Mouse (Mus musculus) midbrain, embryonic 12.5 days (tissue): Measurements from ENCODE around the gene Nudt3. TPM values are rescaled to one million over a fixed set of nuclear protein-coding genes. Genes with fewer than 3 reads are reported as not detected.
A peak's percentile ranks its signal among the peaks of the same experiment; 100 is the strongest.

Source experiments
- ATAC-seq: fragments of 200-750 bp; cut with Nextera tagmentation; 2 replicates; pipeline ENCODE4 v1.8.0; 2017; ENCODE audit warnings: low read depth, moderate TSS enrichment, moderate library complexity; ENCODE audit not compliant: low FRiP score
- H3K27ac ChIP-seq: fragments of 300-500 bp; sonication (generic); replicated peaks from 2 replicates; pipeline ENCODE4 v1.5.1; 2016; ENCODE audit warnings: mild to moderate bottlenecking
- H3K27me3 ChIP-seq: fragments of 300-500 bp; sonication (generic); 2 replicates; pipeline ENCODE4 v1.6.1; 2016; ENCODE audit warnings: mild to moderate bottlenecking
- H3K36me3 ChIP-seq: fragments of 300-500 bp; sonication (generic); 2 replicates; pipeline ENCODE4 v1.6.1; 2016
- H3K4me1 ChIP-seq: fragments of 300-500 bp; sonication (generic); 2 replicates; pipeline ENCODE4 v1.6.1; 2016
- H3K4me2 ChIP-seq: fragments of 300-500 bp; sonication (generic); replicated peaks from 2 replicates; pipeline ENCODE4 v1.6.1; 2016; ENCODE audit warnings: mild to moderate bottlenecking, moderate library complexity
- H3K4me3 ChIP-seq: fragments of 300-500 bp; sonication (generic); 2 replicates; pipeline ENCODE4 v1.5.1; 2016; ENCODE audit warnings: mild to moderate bottlenecking
- H3K9ac ChIP-seq: fragments of 300-500 bp; sonication (generic); replicated peaks from 2 replicates; pipeline ENCODE4 v1.6.1; 2016; ENCODE audit warnings: mild to moderate bottlenecking, moderate library complexity
- H3K9me3 ChIP-seq: fragments of 300-500 bp; sonication (generic); 2 replicates; pipeline ENCODE4 v1.6.1; 2016; ENCODE audit warnings: mild to moderate bottlenecking
- WGBS: fragments of 180-500 bp; shearing (Covaris S2); methylation state at CpG from one replicate; pipeline ENCODE4 v1.1.7; 2016; 5-methylcytosine and 5-hydroxymethylcytosine counted together
- polyA plus RNA-seq: library from polyadenylated mRNA; unstranded; fragments of >200 nt; fragmentation: Nextera tagmentation; extraction: Ambion mirVana; gene quantifications from 2 replicates; pipeline ENCODE4 v1.2.1, GENCODE M21; 2016

Gene Nudt3
- polyA plus RNA-seq, 1 experiment from 2014 or later = 189 TPM

DNA sequence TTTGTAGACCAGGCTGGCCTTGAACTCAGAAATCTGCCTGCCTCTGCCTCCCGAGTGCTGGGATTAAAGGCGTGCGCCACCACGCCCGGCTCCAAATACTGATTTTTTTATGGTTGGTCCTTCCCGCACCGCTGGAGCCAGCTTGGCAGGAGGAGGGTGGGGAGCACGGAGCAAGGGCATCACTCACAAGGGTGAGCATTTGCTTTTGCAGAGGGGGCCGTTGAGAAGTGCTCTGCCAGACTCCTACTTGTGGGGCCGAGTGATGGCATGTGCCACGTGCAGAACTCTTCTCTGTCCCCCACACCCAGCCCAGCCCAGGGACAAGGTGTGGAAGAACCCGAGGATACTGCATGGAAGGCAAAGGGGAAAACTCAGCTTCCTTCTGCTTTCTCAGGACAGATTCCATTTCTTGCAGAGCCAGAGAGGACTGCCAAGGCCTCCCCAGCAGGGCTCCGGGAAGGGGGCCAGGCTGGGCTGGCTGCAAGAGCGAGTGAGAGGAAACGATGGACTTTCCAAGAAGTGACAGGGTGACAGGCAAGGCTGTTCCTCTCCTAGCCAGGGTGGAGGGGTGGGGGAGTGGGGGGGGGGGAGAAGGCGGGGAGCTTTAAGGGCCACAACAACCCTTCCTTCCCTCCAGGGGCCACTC, 48.7 kb downstream of the Nudt3 start:
- Histone ChIP-seq H3K9ac (no peak overlapping the region), H3K4me3 (no peak overlapping the region), H3K27ac (no peak overlapping the region), H3K4me1 (no peaks in the 10 kb centered on the region), H3K27me3 (no peaks in the 10 kb centered on the region), H3K4me2 (no peak overlapping the region), H3K36me3 (peaks cover 56% of the 10 kb centered on the region), H3K9me3 (no peaks in the 10 kb centered on the region)
- 91% methylated on average over 14 of the region's 16 CpGs for WGBS
- no peak for ATAC-seq

DNA sequence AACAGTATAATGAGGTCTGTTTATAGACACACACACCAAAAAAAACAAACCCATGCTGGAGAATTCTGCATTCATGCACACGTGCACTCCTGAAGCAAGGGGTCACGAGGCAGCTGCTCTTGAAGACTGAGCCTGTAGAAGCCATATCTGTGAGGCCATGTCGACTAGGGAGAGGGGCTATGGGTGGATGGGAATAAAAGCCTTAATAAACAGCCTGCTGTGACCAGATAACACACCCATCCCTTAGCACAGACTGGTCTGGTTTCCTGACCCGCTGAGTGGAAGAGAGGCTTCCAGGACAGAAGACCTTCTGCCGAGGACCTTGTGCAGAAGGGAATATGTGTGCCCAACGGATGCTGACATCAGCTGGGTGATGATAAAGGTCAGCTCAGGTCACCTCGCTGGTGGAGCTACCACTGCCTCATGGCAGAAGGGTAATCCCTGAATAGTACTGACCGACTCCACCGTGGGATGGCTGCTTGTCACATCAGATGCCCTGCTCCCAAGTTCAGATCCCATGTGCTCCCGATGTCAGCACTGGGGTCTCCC, 49.4 kb downstream of the Nudt3 start:
- Histone ChIP-seq H3K4me2 (no peak overlapping the region), H3K27ac (no peak overlapping the region), H3K9me3 (no peaks in the 10 kb centered on the region), H3K9ac (no peak overlapping the region), H3K27me3 (no peaks in the 10 kb centered on the region), H3K36me3 (peaks cover 49% of the 10 kb centered on the region), H3K4me3 (no peak overlapping the region), H3K4me1 (no peaks in the 10 kb centered on the region)
- no peak for ATAC-seq
- WGBS = 86% methylated on average over 10 of the region's 10 CpGs

DNA sequence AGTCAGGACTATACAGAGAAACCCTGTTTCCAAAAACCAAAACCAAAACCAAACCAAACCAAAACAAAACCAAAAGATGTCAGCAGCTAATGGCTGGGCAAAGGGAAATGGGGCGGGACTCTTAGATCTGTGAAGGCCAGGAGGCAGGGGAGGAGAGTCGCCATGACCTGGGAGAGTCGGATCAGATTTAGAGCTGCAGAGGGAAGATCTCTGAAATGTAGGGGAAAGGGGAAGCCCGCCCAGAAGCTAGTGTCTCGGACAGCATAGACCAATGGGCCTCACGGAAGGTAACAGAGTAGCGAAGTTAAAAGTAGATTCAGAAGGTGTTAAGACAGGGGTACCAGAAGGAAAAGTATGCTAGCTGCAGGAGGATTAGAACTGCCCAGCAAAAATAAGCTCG, 52.0 kb downstream of the Nudt3 start:
- H3K9ac ChIP-seq = no peak overlapping the region
- ATAC-seq = no peak
- no peak overlapping the region for H3K4me3 ChIP-seq
- no peaks in the 10 kb centered on the region; the same call in 1 of the 2 replicates for H3K27me3 ChIP-seq
- H3K9me3 ChIP-seq = no peaks in the 10 kb centered on the region
- peaks cover 6% of the 10 kb centered on the region for H3K4me1 ChIP-seq
- no peak overlapping the region for H3K4me2 ChIP-seq
- H3K27ac ChIP-seq = no peak overlapping the region
- WGBS = 79% methylated on average over 8 of the region's 8 CpGs
- H3K36me3 ChIP-seq = peaks cover 31% of the 10 kb centered on the region

DNA sequence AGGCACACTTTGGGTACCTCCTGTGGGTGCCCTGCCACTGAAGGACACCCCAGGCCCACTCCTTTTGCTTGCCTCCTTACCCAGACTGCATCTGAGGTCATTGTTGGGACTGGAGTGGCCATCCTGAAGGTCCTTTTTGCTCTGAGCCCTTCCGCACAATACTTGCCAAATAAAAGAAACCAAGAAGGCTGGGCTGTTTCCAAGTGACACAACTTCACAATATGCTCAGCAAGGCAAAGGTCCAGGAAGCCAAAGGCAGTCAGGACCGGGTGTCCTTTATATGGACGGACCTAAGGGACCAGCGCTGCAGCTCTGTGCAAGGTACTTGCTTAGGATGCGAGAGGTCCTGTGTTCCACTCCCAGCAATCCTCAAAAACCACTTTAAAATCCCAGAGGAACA, 55.1 kb downstream of the Nudt3 start:
- Histone ChIP-seq H3K27ac (no peak overlapping the region), H3K4me3 (no peak overlapping the region), H3K27me3 (no peaks in the 10 kb centered on the region; the same call in 1 of the 2 replicates), H3K36me3 (peaks cover 15% of the 10 kb centered on the region), H3K9ac (no peak overlapping the region), H3K4me1 (peaks cover 27% of the 10 kb centered on the region), H3K9me3 (no peaks in the 10 kb centered on the region), H3K4me2 (no peak overlapping the region)
- 91% methylated on average over 5 of the region's 5 CpGs for WGBS
- no peak for ATAC-seq

DNA sequence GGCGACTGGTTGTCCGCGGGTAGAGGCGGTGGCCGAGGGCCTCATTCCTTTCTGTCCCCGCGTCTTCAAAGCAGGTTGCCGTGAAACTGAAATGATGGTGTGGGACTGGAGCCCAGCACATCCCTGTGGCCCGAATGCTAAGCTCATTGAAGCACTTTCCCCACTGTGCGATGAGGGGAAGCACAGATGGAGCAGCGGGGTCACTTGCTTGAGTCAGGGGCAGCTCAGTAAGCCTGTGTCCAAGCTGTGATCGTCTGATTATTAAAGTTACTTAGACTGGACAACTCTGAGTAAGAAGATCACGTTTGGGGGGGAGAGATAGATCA, 57.4 kb downstream of the Nudt3 start:
- WGBS = 0% methylated on average over 12 of the region's 13 CpGs
- 0 out of 2 replicates have a peak overlapping the region, but pooled peaks have one; percentile 11 for H3K27ac ChIP-seq
- no peak; the same call in 1 of the 2 replicates for ATAC-seq
- peaks cover 15% of the 10 kb centered on the region for H3K36me3 ChIP-seq
- H3K9ac ChIP-seq = peak overlapping the region; percentile 67
- H3K4me3 ChIP-seq = peak overlapping the region; percentile 63
- no peaks in the 10 kb centered on the region for H3K9me3 ChIP-seq
- H3K4me1 ChIP-seq = peaks cover 32% of the 10 kb centered on the region
- H3K4me2 ChIP-seq = peak overlapping the region; percentile 91
- H3K27me3 ChIP-seq = no peaks in the 10 kb centered on the region; the same call in 1 of the 2 replicates

DNA sequence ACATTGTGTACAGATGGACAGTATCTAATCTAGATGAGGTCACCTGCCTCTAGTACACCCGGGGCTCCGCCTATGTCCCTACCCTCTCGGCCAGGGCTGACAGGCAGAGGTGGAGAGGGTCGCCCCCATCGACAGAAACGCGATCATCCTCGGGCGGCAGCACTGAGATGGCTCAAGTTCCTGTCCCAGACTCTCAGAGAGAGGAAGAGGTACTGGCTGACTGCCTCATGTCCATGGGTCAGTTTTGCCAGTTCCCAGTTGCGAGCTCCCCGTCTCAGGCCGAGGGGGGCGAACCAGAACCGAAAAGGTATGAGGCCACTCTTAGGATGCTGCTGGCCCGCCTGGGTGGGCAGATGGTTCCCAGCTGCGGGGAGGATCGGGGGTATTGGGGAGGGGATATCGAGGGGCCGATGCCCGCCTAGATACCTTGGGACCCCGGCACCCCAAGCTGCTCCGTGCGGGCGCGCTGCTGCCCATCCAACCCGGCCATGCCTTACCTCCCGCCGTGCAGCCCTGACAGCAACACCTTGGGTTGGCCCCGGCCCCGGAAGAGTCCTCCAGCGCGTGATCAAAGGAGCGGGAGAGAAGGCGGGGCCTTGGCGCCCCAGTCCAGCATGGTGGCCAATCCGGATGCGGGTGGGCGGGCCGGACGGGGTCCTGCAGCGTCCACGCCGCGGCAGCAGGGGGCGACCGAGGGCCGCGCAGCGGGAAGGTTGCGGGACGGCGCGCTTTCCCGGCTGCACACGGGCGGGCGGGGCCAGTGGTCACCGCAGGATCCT, 57.9 kb downstream of the Nudt3 start, which contains the start of gene AI413582:
Gene AI413582, minus strand, starts transcription at position 594 of the 779 bp plus-strand sequence.
- under 1% methylated on average over 55 of the region's 58 CpGs for WGBS
- peak within 1 kb of the TSS; percentile 67 for H3K9ac ChIP-seq
- peaks cover 17% of the 10 kb centered on the region for H3K36me3 ChIP-seq
- no peaks in the 10 kb centered on the region; the same call in 1 of the 2 replicates for H3K27me3 ChIP-seq
- H3K9me3 ChIP-seq = no peaks in the 10 kb centered on the region
- peak; percentile 92 for ATAC-seq
- H3K4me2 ChIP-seq = peak within 1 kb of the TSS; percentile 91
- peaks cover 32% of the 10 kb centered on the region for H3K4me1 ChIP-seq
- H3K27ac ChIP-seq = peak within 1 kb of the TSS; percentile 27
- peak within 1 kb of the TSS; percentile 63 for H3K4me3 ChIP-seq

DNA sequence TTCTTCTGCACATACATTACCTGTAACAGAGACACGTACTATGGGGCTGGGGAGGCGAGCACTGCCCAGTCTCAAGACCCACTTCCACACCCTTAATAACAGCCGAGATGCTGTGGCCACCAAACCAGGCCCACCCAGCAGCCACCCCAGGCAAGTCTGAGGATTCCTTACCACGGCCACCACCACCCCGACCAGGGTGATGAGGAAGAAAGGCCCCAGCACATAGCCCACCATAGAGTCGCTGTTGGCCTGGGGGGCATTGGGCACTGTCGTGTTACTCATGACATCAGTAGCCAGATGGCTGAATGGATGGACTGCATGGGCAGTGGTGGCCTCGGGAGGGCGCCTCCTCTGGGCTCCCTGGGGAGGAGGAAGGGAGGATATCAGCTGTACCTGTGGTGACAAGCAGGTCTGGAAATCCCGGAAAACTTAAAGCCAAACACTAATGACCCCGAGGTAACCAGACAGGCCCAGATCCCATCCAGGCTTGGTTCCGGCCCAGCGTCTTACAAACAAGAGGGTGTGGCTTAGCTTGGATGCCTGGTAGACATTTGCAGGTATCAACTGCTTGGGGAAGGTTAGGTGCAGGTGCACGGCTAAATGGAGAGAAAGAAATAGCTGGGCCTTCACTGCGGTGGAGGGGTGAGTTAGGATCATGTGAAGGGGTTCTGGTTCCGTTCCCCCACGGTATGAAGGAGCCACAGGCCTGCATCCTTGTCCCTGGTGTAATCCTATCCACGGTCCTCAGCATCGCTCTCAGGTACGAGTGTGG, 58.7 kb downstream of the Nudt3 start:
- Histone ChIP-seq H3K9ac (peak overlapping the region; percentile 67), H3K27me3 (no peaks in the 10 kb centered on the region; the same call in 1 of the 2 replicates), H3K4me3 (peak overlapping the region; percentile 63), H3K9me3 (no peaks in the 10 kb centered on the region), H3K4me2 (peak overlapping the region; percentile 91), H3K4me1 (peaks cover 36% of the 10 kb centered on the region), H3K36me3 (peaks cover 17% of the 10 kb centered on the region), H3K27ac (peak overlapping the region; percentile 27)
- no peak for ATAC-seq
- 11% methylated on average over 20 of the region's 20 CpGs for whole genome bisulfite sequencing

DNA sequence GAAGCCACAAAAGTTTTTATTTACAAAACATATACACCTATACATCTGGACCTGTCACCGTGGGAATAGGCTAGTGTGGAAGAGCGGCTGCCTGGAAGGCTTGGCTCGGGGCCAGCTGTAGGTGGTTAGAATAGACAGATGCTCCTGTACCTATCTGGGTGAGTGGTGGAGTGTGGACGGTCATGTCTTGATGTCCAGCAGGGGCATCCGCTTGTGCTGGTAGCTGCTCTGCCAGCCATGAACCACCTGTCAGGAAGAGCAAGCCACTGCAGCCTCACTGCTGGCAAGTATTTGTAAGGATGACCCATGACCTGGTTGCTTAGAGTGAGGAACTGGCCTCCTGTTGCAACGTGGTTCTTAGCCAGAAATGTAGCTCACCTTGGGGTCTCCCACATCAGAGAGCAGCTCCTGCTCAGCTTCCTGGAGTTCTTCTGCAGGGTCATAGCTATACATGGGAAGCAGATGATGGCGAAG, 59.5 kb downstream of the Nudt3 start:
- Histone ChIP-seq H3K9ac (no peak overlapping the region), H3K36me3 (peaks cover 17% of the 10 kb centered on the region), H3K4me3 (no peak overlapping the region), H3K27ac (no peak overlapping the region), H3K4me1 (peaks cover 42% of the 10 kb centered on the region), H3K27me3 (no peaks in the 10 kb centered on the region; the same call in 1 of the 2 replicates), H3K9me3 (no peaks in the 10 kb centered on the region), H3K4me2 (no peak overlapping the region)
- ATAC-seq = no peak
- 49% methylated on average over 7 of the region's 7 CpGs for WGBS

DNA sequence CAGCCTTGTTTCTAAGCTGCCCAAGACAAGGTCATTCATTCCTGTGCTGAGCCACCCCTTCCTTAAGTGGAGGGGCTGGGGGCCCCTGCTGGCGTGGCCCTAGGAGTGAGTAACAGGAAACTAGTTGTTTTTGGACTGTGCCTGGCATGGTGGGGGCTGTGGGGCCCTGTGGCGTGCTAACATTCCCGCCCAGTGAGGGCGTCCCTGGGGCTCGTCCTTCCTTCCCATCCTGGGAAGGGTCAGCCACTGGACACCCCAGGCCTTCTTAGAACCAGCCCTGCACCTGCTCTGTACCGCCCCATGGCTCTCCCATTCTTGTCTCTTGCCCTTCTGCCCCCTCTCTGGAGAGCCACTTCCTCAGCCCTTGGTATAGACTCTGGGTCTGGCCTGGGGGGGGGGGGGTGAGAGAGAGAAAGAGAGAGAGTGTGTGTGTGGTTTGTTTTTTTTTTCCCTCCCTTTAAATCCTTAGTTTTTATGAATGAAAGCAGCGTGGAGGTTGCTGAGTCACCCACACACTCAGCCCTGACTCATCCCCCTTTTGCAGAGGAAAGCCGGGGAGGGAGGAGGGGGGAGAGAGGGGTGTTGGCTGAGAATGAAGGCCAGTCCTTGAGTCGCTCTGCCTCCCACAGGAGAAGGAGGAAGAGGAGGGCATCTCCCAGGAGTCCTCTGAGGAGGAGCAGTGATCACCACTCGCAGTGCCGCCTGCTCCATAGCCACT, 61.3 kb downstream of the Nudt3 start:
- Histone ChIP-seq H3K4me1 (peaks cover 58% of the 10 kb centered on the region), H3K9ac (no peak overlapping the region)

DNA sequence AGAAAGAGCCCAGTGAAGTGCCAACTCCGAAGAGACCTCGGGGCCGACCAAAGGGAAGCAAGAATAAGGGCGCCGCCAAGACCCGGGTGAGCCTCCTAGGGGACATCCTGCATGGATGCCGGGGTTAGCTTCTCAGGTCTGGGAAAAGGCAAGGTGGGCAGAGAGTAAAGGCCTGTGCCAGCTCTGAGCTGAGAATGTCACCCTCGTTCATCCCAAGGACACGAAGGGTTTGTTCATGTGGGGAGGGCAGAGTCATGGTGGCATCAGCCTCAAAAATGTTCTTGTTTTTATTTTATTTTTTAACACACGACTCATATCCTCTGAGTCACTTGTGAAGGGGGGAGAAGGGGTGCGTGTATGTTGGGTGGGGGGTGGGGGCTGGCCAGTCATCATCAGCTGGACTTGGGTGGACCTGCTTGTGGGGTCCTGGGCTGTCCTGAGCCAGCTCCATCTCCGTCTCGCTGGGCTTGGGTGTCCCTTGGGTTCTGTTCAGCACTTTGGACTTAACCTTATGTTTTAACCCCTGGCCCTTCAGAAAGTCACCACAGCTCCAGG, 62.3 kb downstream of the Nudt3 start:
- no peak for ATAC-seq
- Histone ChIP-seq H3K4me3 (no peak overlapping the region), H3K4me2 (no peak overlapping the region), H3K27me3 (no peaks in the 10 kb centered on the region), H3K4me1 (peaks cover 51% of the 10 kb centered on the region), H3K9me3 (no peaks in the 10 kb centered on the region), H3K27ac (no peak overlapping the region), H3K36me3 (peaks cover 17% of the 10 kb centered on the region), H3K9ac (no peak overlapping the region)
- WGBS = 91% methylated on average over 13 of the region's 13 CpGs

More for the DNA sequence above, 61.3 kb downstream of the Nudt3 start:
- peaks cover 17% of the 10 kb centered on the region for H3K36me3 ChIP-seq
- H3K9me3 ChIP-seq = no peaks in the 10 kb centered on the region
- WGBS = 43% methylated on average over 10 of the region's 11 CpGs
- H3K27me3 ChIP-seq = no peaks in the 10 kb centered on the region; the same call in 1 of the 2 replicates
- no peak overlapping the region for H3K4me3 ChIP-seq
- H3K4me2 ChIP-seq = no peak overlapping the region
- ATAC-seq = no peak
- no peak overlapping the region for H3K27ac ChIP-seq

DNA sequence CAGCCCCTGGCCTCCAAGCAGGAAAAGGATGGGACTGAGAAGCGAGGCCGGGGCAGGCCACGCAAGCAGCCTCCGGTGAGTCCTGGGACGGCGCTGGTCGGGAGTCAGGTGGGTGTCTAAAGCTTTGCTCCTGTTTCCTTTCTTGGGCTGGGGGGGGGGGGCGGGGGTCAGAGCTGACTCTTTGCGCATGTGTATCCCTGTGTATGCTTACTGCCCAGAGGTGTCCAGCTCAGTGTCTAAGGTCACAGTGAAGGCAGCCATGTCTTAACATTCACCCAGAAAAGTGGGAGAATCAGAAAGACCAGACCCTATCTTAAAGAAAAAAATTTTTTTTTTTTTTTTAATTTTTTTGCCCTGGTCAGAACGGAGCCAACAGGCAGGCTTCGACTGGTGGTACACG, 63.7 kb downstream of the Nudt3 start:
- Histone ChIP-seq H3K27me3 (peaks cover 10% of the 10 kb centered on the region; the same call in 1 of the 2 replicates), H3K27ac (no peak overlapping the region), H3K4me2 (peak overlapping the region; percentile 82; the same call in 1 of the 2 replicates), H3K4me1 (peaks cover 55% of the 10 kb centered on the region), H3K9ac (no peak overlapping the region), H3K4me3 (no peak overlapping the region), H3K36me3 (peaks cover 17% of the 10 kb centered on the region), H3K9me3 (no peaks in the 10 kb centered on the region)
- WGBS = 63% methylated on average over 12 of the region's 12 CpGs
- ATAC-seq = no peak
